Mouse (Mus musculus): ENCODE data around the gene Chad. TPM values are rescaled to one million over a fixed set of nuclear protein-coding genes. Genes with fewer than 3 reads are reported as not detected.
A peak's percentile ranks its signal among the peaks of the same experiment; 100 is the strongest.

Chad gene
- 0.23 and 0.25 TPM in 2 replicates for total RNA-seq (2017)

GRCm38 (mm10) chr11:94564437-94565150 is at the start of gene Chad:
Chad (plus strand) TSS chr11:94565047.
- ATAC-seq (ENCODE audit: extremely low read depth, insufficient number of reproducible peaks, low FRiP score, poor library complexity, severe bottlenecking), result 0 out of 2 replicates have a peak, but pooled peaks have one; percentile 17

- no peak for ATAC-seq (ENCODE audit: extremely low read depth, insufficient number of reproducible peaks, low FRiP score, poor library complexity, severe bottlenecking)
These were observed 43.5 kb upstream of the Chad start, which contains the start of gene Mycbpap for GRCm38 (mm10) chr11:94521219-94521843. Mycbpap (minus strand) TSS chr11:94521742.

- no peak for ATAC-seq (ENCODE audit: extremely low read depth, insufficient number of reproducible peaks, low FRiP score, poor library complexity, severe bottlenecking)
These were observed 38.5 kb upstream of the Chad start for GRCm38 (mm10) chr11:94526171-94526879.

- ATAC-seq (ENCODE audit: extremely low read depth, insufficient number of reproducible peaks, low FRiP score, poor library complexity, severe bottlenecking), result no peak
These were observed 36.0 kb upstream of the Chad start for GRCm38 (mm10) chr11:94528879-94529278.

GRCm38 (mm10) chr11:94533171-94533570 is 31.7 kb upstream of the Chad start:
- no peak for ATAC-seq (ENCODE audit: extremely low read depth, insufficient number of reproducible peaks, low FRiP score, poor library complexity, severe bottlenecking)

- no peak for ATAC-seq (ENCODE audit: extremely low read depth, insufficient number of reproducible peaks, low FRiP score, poor library complexity, severe bottlenecking)
These were observed 26.0 kb upstream of the Chad start for GRCm38 (mm10) chr11:94538733-94539292.

GRCm38 (mm10) chr11:94539761-94540160 is 25.1 kb upstream of the Chad start:
- no peak for ATAC-seq (ENCODE audit: extremely low read depth, insufficient number of reproducible peaks, low FRiP score, poor library complexity, severe bottlenecking)

GRCm38 (mm10) chr11:94542400-94542799 is 22.4 kb upstream of the Chad start:
- ATAC-seq (ENCODE audit: extremely low read depth, insufficient number of reproducible peaks, low FRiP score, poor library complexity, severe bottlenecking), result no peak

- no peak for ATAC-seq (ENCODE audit: extremely low read depth, insufficient number of reproducible peaks, low FRiP score, poor library complexity, severe bottlenecking)
These were observed 21.5 kb upstream of the Chad start for GRCm38 (mm10) chr11:94543344-94543743.

GRCm38 (mm10) chr11:94543932-94544331 is 20.9 kb upstream of the Chad start:
- ATAC-seq (ENCODE audit: extremely low read depth, insufficient number of reproducible peaks, low FRiP score, poor library complexity, severe bottlenecking), result peak; percentile 34; the same call in 1 of the 2 replicates

- no peak for ATAC-seq (ENCODE audit: extremely low read depth, insufficient number of reproducible peaks, low FRiP score, poor library complexity, severe bottlenecking)
These were observed 20.4 kb upstream of the Chad start for GRCm38 (mm10) chr11:94544422-94544821.

GRCm38 (mm10) chr11:94546381-94546780 is 18.5 kb upstream of the Chad start:
- ATAC-seq (ENCODE audit: extremely low read depth, insufficient number of reproducible peaks, low FRiP score, poor library complexity, severe bottlenecking), result no peak

GRCm38 (mm10) chr11:94547271-94547670 is 17.6 kb upstream of the Chad start:
- ATAC-seq (ENCODE audit: extremely low read depth, insufficient number of reproducible peaks, low FRiP score, poor library complexity, severe bottlenecking), result no peak

- no peak for ATAC-seq (ENCODE audit: extremely low read depth, insufficient number of reproducible peaks, low FRiP score, poor library complexity, severe bottlenecking)
These were observed 16.6 kb upstream of the Chad start for GRCm38 (mm10) chr11:94548041-94548784.

GRCm38 (mm10) chr11:94548888-94549690 is 15.8 kb upstream of the Chad start, which contains the start of gene Rsad1:
Rsad1 (minus strand) TSS chr11:94549255.
- ATAC-seq (ENCODE audit: extremely low read depth, insufficient number of reproducible peaks, low FRiP score, poor library complexity, severe bottlenecking), result peak; percentile 90

- no peak for ATAC-seq (ENCODE audit: extremely low read depth, insufficient number of reproducible peaks, low FRiP score, poor library complexity, severe bottlenecking)
These were observed 15.0 kb upstream of the Chad start for GRCm38 (mm10) chr11:94549691-94550441.

GRCm38 (mm10) chr11:94550442-94550744 is 14.5 kb upstream of the Chad start:
- ATAC-seq (ENCODE audit: extremely low read depth, insufficient number of reproducible peaks, low FRiP score, poor library complexity, severe bottlenecking), result no peak

GRCm38 (mm10) chr11:94558226-94558625 is 6.6 kb upstream of the Chad start:
- no peak for ATAC-seq (ENCODE audit: extremely low read depth, insufficient number of reproducible peaks, low FRiP score, poor library complexity, severe bottlenecking)

Measured in neutrophil, adult 5-6 weeks (primary cell).